Mouse (Mus musculus) erythroblast, embryonic 14.5 days (primary cell): Measurements from ENCODE around the gene Pdzd3.

Experiments used
- GATA1 ChIP-seq: IDR thresholded peaks from 2 replicates; pipeline ENCODE4 v1.6.1; 2012; ENCODE audit warnings: low read length, inconsistent platforms, mixed read lengths
- TAL1 ChIP-seq: IDR thresholded peaks from 3 replicates; pipeline ENCODE4 v1.6.1; 2012; ENCODE audit warnings: low read length, inconsistent platforms, mixed read lengths

GRCm38 (mm10) chr9:44287003-44287400, 35.7 kb upstream of the Pdzd3 start:
- TF ChIP-seq TAL1 (no peak), GATA1 (no peak)
